Mouse (Mus musculus): ENCODE data around the gene Sptlc2.

GRCm38 (mm10) chr12:87426354-87427031 lies 38.3 kb upstream of the Sptlc2 start:
- TF ChIP-seq CTCF (IDR thresholded peaks at IDR 0.05; ENCODE audit: borderline replicate concordance, extremely low read depth, insufficient read depth, insufficient read length) (no peak), POLR2A (IDR thresholded peaks at IDR 0.05; ENCODE audit: borderline replicate concordance, extremely low read depth, insufficient read depth, insufficient read length, poor library complexity, severe bottlenecking) (no peak)

All from brain, embryonic 14.5 days (tissue).